Mouse (Mus musculus): Measurements from ENCODE around the gene Pde5a.
A peak's percentile ranks its signal among the peaks of the same experiment; 100 is the strongest.

The Pde5a gene

DNA sequence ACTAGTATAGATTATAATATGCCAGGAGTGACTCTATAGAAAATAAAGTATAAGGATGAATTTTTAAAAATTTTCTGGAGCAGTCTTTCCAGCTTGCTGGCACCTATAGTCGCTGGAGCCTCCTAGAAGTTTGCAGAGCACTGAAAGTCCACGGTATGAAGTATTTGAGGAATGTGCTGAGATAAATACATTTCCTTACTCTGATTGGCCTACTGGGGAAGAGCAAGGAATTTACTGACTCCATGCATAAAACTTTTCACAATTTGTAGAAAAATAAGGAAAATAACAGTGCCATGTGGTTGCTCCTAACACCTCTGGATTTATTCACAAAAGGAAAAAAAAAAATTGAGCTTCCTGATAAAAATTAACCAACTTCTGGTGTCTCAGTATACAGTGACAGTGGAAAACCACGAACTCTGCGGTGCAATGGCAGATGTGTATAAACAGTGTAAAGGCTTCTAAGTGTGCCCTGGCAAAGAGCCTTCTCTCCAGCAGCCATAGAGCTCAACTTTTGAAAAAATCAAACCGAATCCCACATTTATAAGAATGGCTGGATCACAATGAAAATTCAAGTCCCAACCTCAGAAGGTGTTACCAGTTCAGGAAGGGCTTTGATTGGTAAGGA is 119.8 kb downstream of the Pde5a start:
- no peak for DNase-seq (ENCODE audit: low read depth, low spot score)

DNA sequence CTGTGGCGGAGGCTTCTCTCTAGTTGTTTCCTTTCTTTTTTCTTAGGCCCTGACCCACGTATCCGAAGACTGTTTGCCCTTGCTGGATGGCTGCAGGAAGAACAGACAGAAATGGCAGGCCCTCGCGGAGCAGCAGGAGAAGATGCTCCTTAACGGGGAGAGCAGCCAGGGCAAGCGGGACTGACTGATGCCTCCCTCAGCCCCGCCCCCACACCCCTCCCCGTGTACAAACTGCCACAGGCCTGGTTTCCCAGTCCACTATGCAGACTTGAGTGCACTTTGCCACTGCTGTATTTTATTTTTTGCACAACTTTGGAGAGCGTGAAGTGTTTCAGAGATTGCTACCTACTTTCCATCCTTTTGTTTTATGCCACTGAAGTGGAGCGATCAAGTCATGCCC is 126.4 kb downstream of the Pde5a start:
- no peak for DNase-seq (ENCODE audit: low read depth, low spot score)

DNA sequence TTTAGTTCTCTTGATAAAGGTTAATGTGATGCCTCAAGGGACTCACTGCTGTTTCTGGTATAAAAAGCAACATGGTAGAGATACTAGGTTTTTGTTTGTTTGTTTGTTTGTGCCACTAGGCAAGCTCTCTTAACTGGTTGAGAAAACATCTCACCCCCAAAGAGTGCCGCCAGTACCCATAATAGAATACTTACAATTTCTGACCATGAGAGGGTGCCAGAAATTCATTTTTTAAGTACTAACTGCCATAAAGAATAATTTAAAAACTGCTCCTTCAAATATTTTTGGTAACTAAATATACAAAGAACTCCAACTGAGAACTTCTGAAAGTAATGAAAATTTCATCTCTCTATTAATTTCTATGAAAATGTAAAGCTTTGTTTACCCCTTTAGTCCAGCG is 131.1 kb downstream of the Pde5a start:
- no peak for DNase-seq (ENCODE audit: low read depth, low spot score)

DNA sequence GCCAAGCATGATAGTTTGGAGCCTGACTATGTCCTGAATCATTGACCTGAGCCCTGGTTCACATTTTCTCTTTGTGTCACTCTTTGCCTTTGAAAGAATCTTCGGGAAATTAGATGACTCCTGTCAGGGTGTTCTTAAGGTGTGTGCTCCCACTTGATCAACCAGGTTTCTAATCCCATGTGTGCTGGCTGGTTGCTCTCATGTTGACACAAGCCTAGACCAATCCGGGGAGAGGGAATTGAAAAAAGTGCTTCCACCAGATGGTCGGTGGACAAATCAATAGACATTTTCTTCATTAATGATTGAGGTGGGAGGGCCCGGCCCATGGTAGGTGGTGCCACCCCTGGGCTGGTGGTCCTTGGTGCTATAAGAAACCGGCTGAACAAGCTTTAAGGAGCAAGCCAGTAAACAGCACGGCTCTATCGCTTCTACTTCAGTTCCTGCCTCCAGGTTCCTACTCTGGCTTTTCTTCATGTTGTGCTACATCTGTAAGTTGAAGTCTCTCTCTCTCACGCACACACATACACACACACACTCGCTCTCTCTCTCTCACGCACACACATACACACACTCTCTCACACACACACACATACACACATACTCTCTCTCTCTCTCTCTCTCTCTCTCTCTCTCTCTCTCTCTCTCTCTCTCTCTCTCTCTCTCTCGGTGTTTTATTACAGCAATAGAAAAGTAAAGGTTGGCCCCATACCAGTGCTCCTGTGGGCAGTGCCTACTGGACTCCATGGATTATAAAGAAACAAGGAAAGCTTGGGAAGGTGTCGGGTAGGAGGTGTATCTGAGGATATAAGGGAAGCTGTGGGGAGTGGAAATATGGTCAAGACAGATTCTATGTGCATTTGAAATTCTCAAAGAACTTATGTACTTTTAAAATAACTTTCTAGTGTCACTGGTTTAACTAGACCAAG is 132.1 kb downstream of the Pde5a start:
- DNase-seq (ENCODE audit: low read depth, low spot score), result no peak

DNA sequence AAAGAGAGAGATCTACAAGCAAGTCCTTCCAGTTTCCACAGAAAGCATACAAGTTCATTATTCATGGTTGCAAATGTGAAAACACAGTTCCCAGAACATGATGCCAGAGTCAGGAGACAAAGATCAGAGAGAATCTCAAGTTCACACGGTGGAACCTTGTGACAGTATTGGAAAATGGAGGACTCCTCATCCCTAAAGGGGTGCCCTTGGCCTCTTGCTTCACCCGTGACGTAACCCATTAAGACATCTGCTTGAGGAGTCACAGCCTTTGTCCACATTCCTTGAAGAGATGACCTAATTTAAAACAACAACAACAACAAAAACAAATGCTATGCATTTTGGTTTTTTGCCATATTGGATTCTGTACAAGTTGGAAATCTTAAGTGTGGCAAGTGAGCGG is 136.3 kb downstream of the Pde5a start:
- no peak for DNase-seq (ENCODE audit: low read depth, low spot score)

DNA sequence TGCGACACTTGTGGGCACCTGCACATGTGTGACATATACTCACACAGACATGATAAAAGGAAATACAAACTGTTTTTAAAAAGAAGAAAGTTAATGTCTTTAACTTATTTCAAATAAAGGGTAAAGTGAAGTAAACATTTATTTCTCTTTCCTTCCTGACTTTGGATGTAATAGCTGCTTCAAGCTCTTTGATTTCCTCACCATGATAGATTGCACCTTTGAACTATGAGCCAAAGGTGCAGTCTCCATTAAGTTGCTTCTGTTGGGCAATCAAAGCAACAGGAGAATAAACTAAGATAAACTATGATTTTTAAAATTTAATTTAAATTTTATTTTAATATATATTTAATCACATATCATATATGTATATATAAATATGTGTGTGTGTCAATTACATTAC is 139.5 kb downstream of the Pde5a start:
- DNase-seq (ENCODE audit: low read depth, low spot score), result no peak

DNA sequence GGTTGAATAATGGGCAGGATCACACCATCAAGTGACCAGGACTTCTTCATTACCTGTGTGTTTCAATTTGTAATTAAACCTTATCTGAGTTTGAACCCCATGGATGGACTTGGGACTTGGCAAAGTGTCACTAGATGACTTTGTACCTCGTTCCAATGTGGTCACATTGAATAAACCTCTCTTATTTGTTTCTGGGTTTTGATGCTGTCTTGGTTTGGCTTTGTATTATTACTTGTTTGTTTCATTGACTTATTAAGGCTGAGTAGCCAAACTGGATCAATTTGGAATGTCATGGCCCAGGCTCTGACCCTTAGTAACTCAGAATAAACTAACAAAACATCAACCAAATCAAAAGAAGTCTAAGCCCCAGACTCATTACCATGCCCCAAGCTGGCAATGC is 142.8 kb downstream of the Pde5a start:
- no peak for DNase-seq (ENCODE audit: low read depth, low spot score)

DNA sequence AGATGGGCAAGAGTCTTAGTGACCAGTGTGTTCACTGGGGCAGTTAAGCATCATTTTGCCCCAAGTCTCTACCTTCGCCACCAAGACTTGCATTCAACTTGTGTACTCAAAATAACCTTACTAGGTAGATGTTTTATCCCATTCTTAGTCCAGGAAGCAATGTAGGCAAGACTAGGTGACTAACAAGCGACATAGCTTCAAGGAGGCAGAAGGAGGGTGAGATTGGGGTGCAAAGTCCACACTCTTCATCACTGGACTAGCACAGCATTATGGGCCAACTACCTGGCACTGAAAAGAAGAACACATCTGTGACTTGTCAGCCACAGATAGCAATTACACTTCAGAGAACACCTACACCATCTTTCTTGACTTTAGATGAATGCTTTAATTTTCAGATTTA is 148.1 kb downstream of the Pde5a start:
- DNase-seq (ENCODE audit: low read depth, low spot score), result no peak

DNA sequence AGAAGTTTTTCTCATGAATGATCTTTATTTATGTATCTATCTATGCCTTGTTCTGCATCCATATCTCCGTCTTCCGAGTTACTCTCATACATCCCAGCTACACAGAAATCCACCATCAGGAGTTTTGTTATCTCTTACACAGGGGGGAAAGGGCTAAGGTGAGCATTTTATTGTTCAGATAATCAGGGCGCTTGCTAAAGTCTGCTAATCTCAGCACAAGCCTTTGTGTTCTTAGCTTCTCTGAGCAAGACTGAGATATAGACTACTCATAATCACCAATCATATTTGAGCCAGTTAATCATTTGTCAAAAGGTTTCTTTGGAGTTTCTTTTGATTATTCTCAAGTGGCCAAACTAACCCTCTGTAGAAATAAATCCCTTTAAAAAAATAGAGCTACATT is 148.8 kb downstream of the Pde5a start:
- DNase-seq (ENCODE audit: low read depth, low spot score), result no peak

DNA sequence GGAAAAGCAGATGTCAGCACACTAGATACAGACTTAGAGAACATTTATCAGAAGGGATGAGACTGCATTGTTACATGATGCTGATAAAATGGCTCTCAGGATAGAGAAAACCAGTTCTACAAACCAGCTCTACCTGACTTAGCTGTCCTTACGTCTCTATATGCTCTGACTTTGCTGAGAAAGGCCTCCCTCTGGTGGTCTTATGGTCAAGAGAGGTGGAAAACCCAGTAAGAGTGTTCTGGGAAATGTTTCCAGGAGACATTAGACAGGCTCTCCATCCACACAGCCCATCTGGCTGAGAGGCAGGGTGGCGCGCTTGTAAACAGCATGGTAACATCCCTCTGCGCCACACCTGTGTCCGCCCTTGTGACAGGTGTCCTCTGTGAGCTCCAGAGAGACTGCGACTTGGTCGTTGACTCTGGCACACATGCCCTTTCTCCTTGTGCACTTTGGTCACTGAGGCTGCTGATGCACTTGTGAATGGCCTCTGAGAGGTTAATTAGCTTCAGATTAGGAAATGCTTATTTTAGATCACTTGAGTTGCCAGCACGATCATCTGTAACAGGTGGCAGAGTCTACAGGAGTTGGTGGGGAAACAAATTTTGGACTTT is 150.1 kb downstream of the Pde5a start:
- DNase-seq (ENCODE audit: low read depth, low spot score), result no peak

DNA sequence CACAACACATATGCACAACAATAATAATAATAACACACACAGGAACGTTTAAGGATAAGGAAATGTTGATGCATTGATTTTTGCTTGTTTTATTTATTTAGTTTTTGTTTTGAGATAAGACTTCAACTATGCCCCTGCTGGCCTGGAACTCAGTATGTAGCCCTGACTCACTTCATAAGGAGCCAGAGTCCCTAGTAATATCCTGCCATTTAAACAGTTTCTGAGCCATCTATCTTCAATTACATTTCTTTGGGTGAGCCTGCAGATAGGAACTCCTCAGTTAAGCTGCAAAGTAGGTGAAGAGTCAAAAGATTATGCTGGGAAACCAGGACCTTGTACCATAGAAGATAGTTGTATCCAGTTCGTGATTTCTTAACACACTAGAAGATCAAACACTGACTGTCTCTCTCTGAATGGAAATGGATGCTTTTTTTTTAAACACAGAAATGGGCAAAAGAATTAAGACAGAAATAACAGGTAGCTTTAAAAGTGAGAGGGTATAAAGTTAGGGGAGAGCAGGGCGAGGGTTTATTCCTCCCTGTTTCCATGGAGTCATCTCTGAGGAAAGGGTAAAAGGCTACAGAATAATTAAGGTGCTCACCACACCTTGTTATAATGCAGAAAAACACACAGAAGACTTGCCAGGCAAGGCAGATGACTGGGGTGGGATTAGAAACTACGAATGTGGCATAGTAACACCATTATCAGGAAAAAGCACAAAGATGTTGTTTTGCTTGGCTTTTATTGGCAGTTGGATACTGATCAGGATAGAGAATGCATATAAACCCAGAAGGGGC is 159.0 kb downstream of the Pde5a start:
- no peak for DNase-seq (ENCODE audit: low read depth, low spot score)

DNA sequence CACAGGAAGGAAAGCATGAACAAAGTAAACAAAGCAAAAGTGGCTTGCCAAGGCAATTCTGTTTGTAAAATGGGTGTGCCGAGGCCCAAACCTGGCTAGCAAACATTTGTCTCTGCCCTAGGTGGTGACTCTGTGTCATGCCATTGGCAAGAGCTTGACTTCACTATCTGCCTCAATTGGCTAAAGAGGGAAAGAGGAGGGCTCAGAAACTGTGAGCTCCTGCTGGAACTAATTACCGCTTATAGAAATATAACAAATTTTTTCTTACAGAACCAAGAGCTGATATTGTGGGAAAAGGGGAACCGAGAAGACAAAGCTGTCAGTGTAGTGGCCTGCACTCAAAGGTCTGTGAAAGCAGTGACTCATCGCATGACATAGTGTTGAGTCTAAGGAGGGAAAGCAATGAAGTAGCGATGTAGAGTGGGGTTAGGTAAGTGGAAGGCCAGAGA is 159.6 kb downstream of the Pde5a start:
- no peak for DNase-seq (ENCODE audit: low read depth, low spot score)

DNA sequence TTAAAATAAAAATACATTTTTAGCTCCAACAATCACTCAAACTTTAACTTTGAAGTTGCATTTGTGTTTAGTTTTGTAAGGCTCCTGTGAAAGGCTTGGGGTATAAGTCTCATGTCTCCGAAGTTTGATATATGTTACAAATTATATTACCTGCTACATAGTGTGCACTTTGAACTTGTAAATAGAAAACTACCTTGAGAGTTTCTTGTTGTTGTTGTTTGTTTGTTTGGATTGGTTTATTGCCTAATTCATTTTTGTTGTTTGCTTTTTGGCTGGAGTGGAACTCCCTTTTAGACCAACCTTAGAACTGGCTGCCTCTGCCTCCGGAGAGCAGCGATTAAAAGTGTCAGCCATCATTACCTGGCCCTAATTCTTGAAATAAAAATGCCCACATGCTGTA is 166.0 kb downstream of the Pde5a start, which contains the start of gene Fabp2:
TSS of gene Fabp2 (plus strand) at position 301 of the 400 bp plus-strand sequence.
- DNase-seq (ENCODE audit: low read depth, low spot score), result no peak

DNA sequence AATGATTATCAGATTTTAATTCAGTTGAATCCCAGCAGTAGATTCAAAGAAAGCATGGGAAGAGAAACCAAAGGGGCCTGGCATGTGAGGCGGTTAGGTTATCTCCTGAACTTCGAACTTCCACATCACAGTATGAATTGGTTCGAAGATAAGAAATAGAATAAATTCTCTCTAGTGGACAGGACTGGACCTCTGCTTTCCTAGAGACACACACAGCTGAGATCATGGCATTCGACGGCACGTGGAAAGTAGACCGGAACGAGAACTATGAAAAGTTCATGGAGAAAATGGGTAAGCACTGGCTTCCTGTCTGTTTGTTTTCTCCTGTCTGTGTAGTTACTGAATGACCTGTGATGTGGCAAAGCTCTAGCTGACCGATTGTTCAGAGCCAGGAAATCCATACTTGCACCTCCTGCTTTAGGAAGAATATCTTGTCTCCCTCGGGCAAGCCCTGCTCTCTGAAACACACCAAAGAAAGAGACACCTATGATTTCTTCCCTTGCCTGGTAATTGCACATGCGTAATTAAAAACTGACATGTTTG is 166.5 kb downstream of the Pde5a start:
- DNase-seq (ENCODE audit: low read depth, low spot score), result no peak

DNA sequence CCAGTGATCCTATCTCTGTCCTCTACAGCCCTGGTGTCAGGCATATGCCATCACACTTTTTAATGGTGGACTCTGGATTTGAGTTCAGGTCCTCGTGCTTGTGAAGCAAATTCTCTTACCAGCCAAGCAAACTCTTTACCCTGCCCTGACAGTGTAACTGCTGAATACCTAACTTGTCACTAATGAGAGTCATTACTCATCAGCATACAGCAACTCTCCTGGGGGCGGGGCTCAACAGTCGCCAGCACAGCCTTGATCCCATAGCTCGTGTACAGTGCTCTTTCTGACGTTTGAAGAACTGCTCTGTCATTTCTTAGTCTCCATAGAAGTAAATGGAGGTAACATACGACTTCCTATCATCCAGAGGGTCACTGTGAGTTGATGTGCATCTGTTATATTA is 169.5 kb downstream of the Pde5a start:
- DNase-seq (ENCODE audit: low read depth, low spot score), result no peak

DNA sequence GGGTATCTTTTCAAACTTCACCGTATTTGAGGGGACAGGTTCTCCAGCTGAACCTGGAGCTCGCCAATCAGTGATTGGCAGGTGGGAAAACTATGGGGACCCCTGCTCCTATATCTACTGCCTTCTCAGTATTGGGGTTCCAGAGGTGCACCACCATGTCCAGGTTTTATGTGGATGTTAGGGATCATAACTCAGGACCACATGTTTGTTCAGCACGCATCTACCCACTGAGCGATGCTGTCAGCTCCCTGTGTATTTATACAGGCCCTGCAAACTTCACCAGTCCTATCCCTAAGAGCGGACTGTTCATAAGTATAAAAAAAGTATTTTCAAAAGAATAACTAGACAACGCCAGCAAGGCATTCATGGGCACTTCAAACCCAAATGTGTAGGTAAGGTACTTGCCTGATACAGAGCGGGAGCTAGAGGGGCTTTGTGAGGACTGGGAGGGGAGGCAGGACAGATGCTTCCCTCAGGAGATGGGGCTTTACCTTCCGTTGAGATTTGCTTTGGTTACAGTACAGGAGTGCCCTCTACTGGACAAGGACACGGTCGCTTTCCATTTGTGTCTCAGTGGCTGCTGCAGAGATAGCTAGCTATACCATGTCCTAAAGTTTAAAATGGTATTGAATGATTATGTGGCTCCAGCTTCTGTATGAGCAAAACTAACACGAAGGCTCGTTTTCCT is 175.1 kb downstream of the Pde5a start:
- peak; percentile 71 for DNase-seq (ENCODE audit: low read depth, low spot score)

DNA sequence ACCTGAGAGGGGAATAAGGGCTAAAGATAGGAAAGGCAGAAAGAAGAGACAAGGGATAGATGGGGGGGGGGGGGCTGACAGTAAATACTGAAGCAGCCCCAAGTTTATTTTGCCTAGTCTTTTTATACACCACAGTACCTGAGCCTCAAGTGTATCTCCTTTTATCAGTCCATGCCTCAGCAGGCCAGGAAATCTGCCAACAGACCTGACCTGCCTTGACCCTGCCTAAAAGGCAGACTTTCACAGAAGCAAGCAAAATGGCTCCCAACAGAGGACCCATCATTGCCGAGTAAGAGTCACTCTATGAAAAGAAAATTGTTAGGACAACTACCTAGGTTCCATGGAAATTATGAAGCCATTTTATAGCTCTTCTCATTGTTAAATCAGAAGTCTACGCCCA is 179.1 kb downstream of the Pde5a start:
- DNase-seq (ENCODE audit: low read depth, low spot score), result no peak
